Mouse (Mus musculus) forebrain, embryonic 16.5 days (tissue): ENCODE measurements around the gene Pptc7. TPM values are rescaled to one million over a fixed set of nuclear protein-coding genes. Genes with fewer than 3 reads are reported as not detected.

Source experiments
- ATAC-seq: fragments of 200-750 bp; cut with Nextera tagmentation; 2 replicates; pipeline ENCODE4 v1.8.0; 2017; ENCODE audit warnings: mild to moderate bottlenecking, moderate library complexity
- H3K27ac ChIP-seq: fragments of 300-500 bp; sonication (generic); 2 replicates; pipeline ENCODE4 v1.5.1; 2014; ENCODE audit warnings: low read length, control low read depth
- H3K27me3 ChIP-seq: fragments of 300-500 bp; sonication (generic); replicated peaks from 2 replicates; pipeline ENCODE4 v1.6.1; 2014; ENCODE audit warnings: low read length; ENCODE audit not compliant: control insufficient read depth, insufficient read depth
- H3K36me3 ChIP-seq: fragments of 300-500 bp; sonication (generic); 2 replicates; pipeline ENCODE4 v1.6.1; 2014; ENCODE audit not compliant: control insufficient read depth, insufficient read depth
- H3K4me1 ChIP-seq: fragments of 300-500 bp; sonication (generic); replicated peaks from 2 replicates; pipeline ENCODE4 v1.6.1; 2014; ENCODE audit warnings: low read length; ENCODE audit not compliant: control insufficient read depth, insufficient read depth
- H3K4me2 ChIP-seq: fragments of 300-500 bp; sonication (generic); 2 replicates; pipeline ENCODE4 v1.6.1; 2014; ENCODE audit warnings: mild to moderate bottlenecking, low read length, control low read depth
- H3K4me3 ChIP-seq: fragments of 300-500 bp; sonication (generic); replicated peaks from 2 replicates; pipeline ENCODE4 v1.5.1; 2014; ENCODE audit warnings: mild to moderate bottlenecking, low read length, control low read depth
- H3K9ac ChIP-seq: fragments of 300-500 bp; sonication (generic); replicated peaks from 2 replicates; pipeline ENCODE4 v1.6.1; 2014; ENCODE audit warnings: low read depth, low read length, control low read depth
- H3K9me3 ChIP-seq: fragments of 300-500 bp; sonication (generic); 2 replicates; pipeline ENCODE4 v1.6.1; 2016; ENCODE audit warnings: low read length; ENCODE audit not compliant: control insufficient read depth
- WGBS: fragments of 180-500 bp; shearing (Covaris S2); extraction: QIAGEN DNeasy Blood & Tissue Kit; methylation state at CpG from one replicate; pipeline ENCODE4 v1.1.7; 2014; 5-methylcytosine and 5-hydroxymethylcytosine counted together
- polyA plus RNA-seq: library from polyadenylated mRNA; unstranded; fragments of >200 nt; fragmentation: Nextera tagmentation; extraction: Ambion mirVana; gene quantifications from 2 replicates; pipeline ENCODE4 v1.2.1, GENCODE M21; 2015

Pptc7 gene
- polyA plus RNA-seq, 1 experiment from 2014 or later: 8.2 TPM

DNA sequence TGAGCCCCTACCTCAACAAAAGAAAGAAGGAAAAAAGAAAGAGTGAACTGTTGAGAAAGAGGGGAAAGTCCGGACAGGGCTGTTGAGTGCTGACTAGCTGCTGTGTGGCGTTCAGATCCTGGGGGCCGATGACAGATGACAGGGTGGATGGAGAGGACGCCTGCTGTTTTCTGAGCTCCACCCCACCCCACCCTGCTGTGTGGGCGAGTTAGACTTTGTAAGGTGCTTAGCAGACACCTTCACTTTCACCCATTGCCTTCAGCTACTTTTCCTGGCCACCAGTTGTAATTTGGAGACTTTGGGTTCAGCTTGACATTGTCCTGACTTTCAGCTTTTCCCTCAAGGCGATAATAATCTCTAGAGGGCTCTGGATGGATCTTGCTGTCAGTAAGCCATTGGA is 7.0 kb downstream of the Pptc7 start:
- no peaks in the 10 kb centered on the region for H3K27me3 ChIP-seq
- no peaks in the 10 kb centered on the region; the same call in 1 of the 2 replicates for H3K36me3 ChIP-seq
- no peak for ATAC-seq
- H3K4me1 ChIP-seq: peaks cover 19% of the 10 kb centered on the region
- H3K4me2 ChIP-seq: no peak overlapping the region
- no peak overlapping the region for H3K9ac ChIP-seq
- no peaks in the 10 kb centered on the region for H3K9me3 ChIP-seq
- no peak overlapping the region for H3K27ac ChIP-seq
- no peak overlapping the region for H3K4me3 ChIP-seq
- 67% methylated on average over 6 of the region's 6 CpGs for WGBS

DNA sequence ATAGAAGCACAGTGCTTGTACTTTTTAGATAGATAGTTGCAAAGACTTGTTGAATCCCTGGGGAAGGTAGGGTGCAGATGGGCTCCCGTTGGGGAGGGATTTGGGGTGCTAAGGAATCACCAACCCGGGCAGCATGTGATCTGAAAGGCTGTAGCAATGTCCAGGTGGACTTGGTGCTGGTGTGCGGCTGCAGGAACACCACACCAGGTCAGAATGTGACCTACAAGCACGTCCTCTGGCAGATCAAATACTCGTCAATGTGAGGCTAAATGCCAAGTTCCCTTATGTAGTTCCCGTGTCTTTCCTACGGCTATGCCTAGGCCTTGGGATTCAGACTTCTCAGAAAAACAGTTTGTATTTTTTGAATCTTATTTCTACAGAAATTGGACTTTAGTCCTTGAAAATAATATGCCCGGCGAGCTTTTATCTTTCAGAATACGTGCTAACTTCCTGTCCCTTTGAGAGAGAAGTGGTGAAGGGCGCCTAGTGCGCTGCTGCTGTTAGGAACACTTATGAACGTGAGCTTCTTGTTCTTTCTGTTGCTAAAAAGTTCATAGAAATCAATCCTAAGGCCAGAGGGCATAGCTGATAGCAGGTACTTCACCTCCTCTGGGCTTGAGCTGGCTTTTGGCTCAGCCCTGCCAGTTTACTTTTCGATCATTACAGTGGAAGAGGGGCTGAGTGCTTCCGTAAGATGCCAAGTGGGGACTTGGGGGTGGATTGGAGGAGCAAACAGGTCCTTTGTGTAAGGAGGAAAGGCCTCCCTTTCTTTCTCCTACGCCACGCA is 7.6 kb downstream of the Pptc7 start:
- ATAC-seq: no peak
- no peaks in the 10 kb centered on the region for H3K27me3 ChIP-seq
- 71% methylated on average over 17 of the region's 17 CpGs for WGBS
- no peak overlapping the region for H3K4me3 ChIP-seq
- no peak overlapping the region for H3K27ac ChIP-seq
- no peak overlapping the region for H3K4me2 ChIP-seq
- H3K9me3 ChIP-seq: no peaks in the 10 kb centered on the region
- H3K9ac ChIP-seq: no peak overlapping the region
- H3K4me1 ChIP-seq: peaks cover 17% of the 10 kb centered on the region
- no peaks in the 10 kb centered on the region; the same call in 1 of the 2 replicates for H3K36me3 ChIP-seq

DNA sequence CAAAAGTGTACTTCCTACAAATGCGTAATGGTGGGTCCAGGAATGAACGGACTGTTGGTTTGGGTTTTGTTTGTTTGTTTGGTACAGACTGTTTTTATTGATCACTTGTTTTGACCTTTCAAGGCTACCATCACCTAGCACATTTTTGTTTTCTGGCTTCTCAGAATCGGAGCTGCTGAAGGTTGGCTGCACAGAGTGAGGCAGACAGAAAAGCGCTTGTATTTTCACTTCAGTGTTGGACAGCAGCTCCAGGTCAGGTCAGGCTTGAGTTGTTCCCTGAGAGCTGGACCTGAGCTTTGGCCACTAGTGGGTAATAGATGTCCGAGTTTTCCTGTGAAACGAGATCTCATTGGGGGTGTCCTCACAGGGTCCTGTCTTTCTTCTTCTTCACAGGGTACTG is 9.0 kb downstream of the Pptc7 start:
- Histone ChIP-seq H3K36me3 (no peaks in the 10 kb centered on the region; the same call in 1 of the 2 replicates), H3K9ac (no peak overlapping the region), H3K4me1 (peaks cover 15% of the 10 kb centered on the region), H3K4me3 (no peak overlapping the region), H3K27ac (no peak overlapping the region), H3K4me2 (no peak overlapping the region), H3K27me3 (no peaks in the 10 kb centered on the region), H3K9me3 (no peaks in the 10 kb centered on the region)
- 77% methylated on average over 6 of the region's 6 CpGs for WGBS
- ATAC-seq: no peak

DNA sequence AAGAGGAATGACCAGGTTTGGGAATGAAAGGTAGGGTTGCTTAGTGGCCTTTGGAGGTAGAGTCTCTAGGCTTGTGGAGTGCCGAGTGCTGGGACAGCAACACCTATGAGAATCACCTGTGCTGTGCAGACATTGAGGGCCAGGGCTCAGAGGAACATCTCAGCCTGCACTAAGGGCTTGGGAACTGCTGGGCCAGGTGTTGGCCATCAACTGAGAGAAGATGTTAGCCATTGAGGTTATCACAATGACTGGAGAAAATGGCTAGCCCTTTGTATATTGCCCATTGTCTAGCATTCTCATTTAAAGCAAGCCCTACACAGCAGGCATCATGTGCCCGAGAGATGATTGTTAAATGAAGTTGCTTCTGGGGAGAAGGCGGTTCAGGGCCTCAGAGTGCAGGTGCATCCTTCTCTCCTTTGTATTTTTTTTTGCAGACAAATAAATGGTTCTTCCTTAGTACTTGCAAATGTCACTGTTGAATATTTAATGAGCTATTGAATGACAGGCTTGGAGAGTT is 10.1 kb downstream of the Pptc7 start:
- Histone ChIP-seq H3K9me3 (no peaks in the 10 kb centered on the region), H3K4me2 (no peak overlapping the region), H3K4me3 (no peak overlapping the region), H3K4me1 (peaks cover 15% of the 10 kb centered on the region), H3K9ac (no peak overlapping the region), H3K27ac (peak overlapping the region; percentile 4; the same call in 1 of the 2 replicates), H3K27me3 (no peaks in the 10 kb centered on the region), H3K36me3 (no peaks in the 10 kb centered on the region)
- 50% methylated on average over 3 of the region's 3 CpGs for WGBS
- no peak for ATAC-seq

DNA sequence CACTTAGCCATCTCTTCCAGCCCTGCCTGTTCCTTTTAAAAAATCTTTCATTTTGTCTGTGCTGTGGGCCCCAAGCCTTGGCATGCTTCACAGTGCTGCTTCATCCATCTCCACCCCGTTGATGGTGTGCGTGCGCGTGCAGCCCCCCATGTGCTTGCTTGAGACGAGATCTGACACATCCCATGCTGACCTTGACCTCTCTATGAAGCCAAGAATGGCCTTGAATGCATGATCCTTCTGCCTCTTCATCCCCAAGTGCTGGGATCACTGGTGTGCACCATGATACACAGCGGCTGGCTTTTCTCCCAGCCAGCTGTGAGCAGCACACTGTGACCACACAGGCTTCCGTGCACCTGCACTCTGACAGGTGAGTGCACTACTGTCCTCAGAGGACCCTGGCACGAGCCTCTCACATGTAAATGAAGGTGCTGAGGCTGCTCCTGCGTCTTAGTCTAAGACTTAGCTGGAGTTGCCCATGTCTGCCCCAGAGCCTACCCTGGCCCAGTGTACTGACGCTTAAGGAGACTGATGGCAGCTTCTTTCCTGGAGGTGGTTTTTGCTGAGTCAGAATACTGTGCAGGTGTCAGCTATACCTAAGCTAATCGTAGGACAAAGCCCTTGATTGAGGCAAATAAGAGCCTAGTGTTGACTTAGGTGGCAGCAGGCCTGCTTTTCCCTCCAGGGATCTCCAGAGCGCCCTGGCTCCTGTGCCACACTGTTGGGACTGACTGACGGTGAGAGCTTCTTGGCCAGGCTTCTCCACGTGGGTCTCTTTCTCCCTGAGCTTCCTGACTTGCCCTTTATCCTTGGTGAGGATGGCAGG is 11.2 kb downstream of the Pptc7 start:
- WGBS: 71% methylated on average over 14 of the region's 14 CpGs
- Histone ChIP-seq H3K9ac (no peak overlapping the region), H3K4me3 (no peak overlapping the region), H3K4me2 (no peak overlapping the region), H3K36me3 (no peaks in the 10 kb centered on the region), H3K27me3 (no peaks in the 10 kb centered on the region), H3K27ac (no peak overlapping the region), H3K9me3 (no peaks in the 10 kb centered on the region), H3K4me1 (peaks cover 15% of the 10 kb centered on the region)
- ATAC-seq: no peak

DNA sequence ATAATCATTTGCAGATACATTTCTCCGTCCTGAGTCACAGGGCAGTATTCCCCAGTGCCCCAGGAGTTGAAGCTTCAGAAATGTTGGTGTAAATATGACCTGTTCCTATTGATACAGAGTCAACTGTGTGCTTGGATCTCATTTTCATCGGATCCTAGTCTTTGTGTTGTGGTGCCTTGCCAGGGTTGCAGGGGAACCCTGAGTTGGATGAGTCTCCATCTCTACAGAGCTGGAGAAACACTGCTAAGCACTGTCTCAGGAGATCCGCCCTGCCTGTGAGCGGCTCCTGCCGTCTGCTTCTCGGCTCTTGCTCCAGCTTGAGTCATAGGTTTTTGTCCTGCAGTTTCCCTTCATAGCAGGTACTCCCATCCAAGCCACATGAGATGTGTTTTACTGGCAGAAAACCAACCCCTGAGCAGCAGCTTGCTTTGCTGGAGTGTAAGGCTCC is 15.9 kb downstream of the Pptc7 start:
- H3K27ac ChIP-seq: no peak overlapping the region
- no peak for ATAC-seq
- no peaks in the 10 kb centered on the region for H3K9me3 ChIP-seq
- H3K27me3 ChIP-seq: no peaks in the 10 kb centered on the region
- no peak overlapping the region for H3K4me2 ChIP-seq
- no peak overlapping the region for H3K9ac ChIP-seq
- H3K4me1 ChIP-seq: peaks cover 1% of the 10 kb centered on the region; the same call in 1 of the 2 replicates
- H3K4me3 ChIP-seq: no peak overlapping the region
- H3K36me3 ChIP-seq: no peaks in the 10 kb centered on the region
- WGBS: 87% methylated on average over 6 of the region's 6 CpGs

DNA sequence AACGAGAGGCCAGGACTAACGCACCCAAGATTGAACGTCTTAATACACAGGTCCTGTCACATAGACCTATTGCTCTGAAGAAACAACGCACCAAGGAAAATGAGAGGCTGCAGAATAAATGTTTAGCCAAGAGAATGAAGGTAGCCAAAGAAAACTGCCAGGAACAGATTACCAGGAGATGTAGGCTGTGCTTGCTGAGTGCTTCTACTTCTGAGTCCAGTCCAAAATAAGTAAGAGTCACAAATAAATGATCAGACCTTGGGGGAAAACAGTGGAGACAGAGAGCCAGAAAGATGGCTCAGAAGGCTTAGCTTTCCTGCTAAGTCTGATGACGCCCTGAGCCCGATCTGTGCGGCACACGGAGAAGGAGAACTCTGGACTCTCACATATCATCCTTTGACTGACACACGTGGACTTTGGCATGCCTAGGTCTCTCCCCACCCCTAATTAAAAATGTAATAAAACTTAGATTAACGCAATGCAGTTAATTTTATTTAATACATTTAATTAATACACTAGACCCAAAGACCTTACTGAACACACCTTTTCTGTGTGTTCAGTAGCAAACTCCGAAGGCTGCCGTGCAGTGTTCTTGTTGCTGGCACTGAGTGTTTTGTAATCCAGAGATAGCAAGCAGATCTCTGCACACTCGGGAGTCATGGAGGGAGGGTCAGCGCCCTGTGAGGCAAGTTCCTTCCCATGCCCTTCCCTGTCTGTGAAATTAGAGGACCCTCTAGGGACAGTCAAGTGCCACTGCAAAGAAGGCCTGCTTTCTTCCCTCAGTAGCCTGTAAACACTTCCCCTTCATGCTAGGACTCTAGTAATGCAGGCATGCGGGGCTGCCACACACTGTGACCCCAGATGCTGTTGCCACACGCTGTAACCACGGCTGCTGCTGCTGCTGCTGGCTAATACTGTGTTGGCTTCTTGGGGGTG is 18.9 kb downstream of the Pptc7 start:
- Histone ChIP-seq H3K36me3 (no peaks in the 10 kb centered on the region), H3K27me3 (no peaks in the 10 kb centered on the region), H3K4me3 (no peak overlapping the region), H3K9me3 (no peaks in the 10 kb centered on the region), H3K4me1 (no peaks in the 10 kb centered on the region; the same call in 1 of the 2 replicates), H3K27ac (no peak overlapping the region), H3K9ac (no peak overlapping the region), H3K4me2 (no peak overlapping the region)
- 71% methylated on average over 17 of the region's 17 CpGs for WGBS
- no peak for ATAC-seq

DNA sequence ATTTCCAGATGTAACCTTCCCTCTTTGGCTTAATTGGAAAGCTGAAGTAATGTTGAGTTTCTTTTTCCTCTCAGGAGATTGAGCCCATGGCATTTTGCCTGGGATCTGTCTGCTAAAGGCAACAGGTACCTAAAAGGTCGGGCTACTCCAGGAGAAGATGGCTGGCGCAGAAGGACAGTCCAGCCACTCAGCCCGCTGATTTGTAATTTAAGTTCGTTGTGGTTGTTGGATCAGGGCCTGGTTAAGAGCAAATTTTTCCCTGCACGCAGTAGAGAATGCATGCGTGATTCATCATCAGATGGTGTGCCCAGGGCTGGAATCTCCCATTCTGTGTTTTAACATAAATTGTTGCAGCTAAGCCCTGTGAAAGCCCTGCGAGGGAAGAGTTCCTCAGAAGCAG is 19.8 kb downstream of the Pptc7 start:
- Histone ChIP-seq H3K27me3 (no peaks in the 10 kb centered on the region), H3K27ac (no peak overlapping the region), H3K9ac (no peak overlapping the region), H3K4me1 (no peaks in the 10 kb centered on the region; the same call in 1 of the 2 replicates), H3K9me3 (no peaks in the 10 kb centered on the region), H3K36me3 (no peaks in the 10 kb centered on the region; the same call in 1 of the 2 replicates), H3K4me2 (no peak overlapping the region), H3K4me3 (no peak overlapping the region)
- WGBS: 79% methylated on average over 7 of the region's 7 CpGs
- ATAC-seq: no peak
